Mouse (Mus musculus): ENCODE data around the gene Tlr9. TPM values are rescaled to one million over a fixed set of nuclear protein-coding genes. Genes with fewer than 3 reads are reported as not detected.

Gene Tlr9
- polyA plus RNA-seq, 1 experiment, result 3.6 TPM

DNA sequence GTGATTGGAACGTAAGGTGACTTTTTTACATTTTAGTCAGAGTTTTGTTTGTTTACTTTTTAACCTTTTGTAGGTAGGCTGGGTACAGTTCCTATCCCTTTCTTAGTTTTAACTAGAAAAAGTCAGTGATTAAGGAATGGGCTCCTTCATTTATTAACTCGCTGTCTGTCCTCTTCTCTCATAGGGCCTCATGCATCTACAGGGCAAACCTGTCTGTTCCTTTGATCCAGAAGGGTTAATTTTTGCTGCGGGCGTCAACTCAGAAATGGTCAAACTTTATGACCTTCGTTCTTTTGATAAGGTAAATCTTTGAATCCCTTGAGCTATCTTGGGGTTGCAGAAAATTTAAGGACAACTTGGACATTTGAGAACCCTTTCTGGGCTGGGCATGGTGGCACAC is 38.4 kb upstream of the Tlr9 start:
- Histone ChIP-seq H3K4me1 (ENCODE audit: control insufficient read depth, insufficient read depth, low read length) (no peaks in the 10 kb centered on the region), H3K27ac (ENCODE audit: control insufficient read depth, insufficient read depth, low read depth, low read length, poor library complexity) (no peak overlapping the region), H3K4me3 (replicated peaks; ENCODE audit: control insufficient read depth, low read depth, low read length) (no peak overlapping the region)
- 93% methylated on average over 5 of the region's 5 CpGs for WGBS
- TF ChIP-seq POLR2A (IDR thresholded peaks at IDR 0.05; ENCODE audit: borderline replicate concordance, control insufficient read depth, low read depth, low read length) (no peak), CTCF (IDR thresholded peaks at IDR 0.05; ENCODE audit: control insufficient read depth, insufficient read depth, low read length) (no peak)

DNA sequence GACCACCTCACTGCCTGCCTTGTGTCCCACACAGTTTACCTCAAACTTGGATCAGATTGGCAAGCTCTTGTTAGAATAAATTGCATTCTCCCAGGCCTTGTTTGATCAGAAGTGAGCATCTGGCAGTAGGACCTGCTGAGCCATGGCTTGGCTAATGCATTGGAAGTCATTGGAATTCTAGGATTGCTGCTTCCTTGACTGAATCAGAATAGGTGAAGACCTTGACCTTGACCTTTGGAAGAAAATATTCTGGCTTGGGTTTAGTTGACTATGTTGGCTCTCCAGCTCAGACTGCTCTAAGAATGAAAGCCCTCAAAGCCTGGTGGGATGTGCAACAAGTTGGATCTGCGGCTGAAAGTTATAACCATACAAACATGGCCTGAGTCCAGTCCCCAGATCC is 31.0 kb upstream of the Tlr9 start:
- Histone ChIP-seq H3K4me3 (replicated peaks; ENCODE audit: control insufficient read depth, low read depth, low read length) (no peak overlapping the region), H3K27ac (ENCODE audit: control insufficient read depth, insufficient read depth, low read depth, low read length, poor library complexity) (no peak overlapping the region), H3K4me1 (ENCODE audit: control insufficient read depth, insufficient read depth, low read length) (peaks cover 9% of the 10 kb centered on the region)
- WGBS, result 84% methylated on average over 1 of the region's 1 CpGs
- TF ChIP-seq CTCF (IDR thresholded peaks at IDR 0.05; ENCODE audit: control insufficient read depth, insufficient read depth, low read length) (no peak), POLR2A (IDR thresholded peaks at IDR 0.05; ENCODE audit: borderline replicate concordance, control insufficient read depth, low read depth, low read length) (no peak)

DNA sequence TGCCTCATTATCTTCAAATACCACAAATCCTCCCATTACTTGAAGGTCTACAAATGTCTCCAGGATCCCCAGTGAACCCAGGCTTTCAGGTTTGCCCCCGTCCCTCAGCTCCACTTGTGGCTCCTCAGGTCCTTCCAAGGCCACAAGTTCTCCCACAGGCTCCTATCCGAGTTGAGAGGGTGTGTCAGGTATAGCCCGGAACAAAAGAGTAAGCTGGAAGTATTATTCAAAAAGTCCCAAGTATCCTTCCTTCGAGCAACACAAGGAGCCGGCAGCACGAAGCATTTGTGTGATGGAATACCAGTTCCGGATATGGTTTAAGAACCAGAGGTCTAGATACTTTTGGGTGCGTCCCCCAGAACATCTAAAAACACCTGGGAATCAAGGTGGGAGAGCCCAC is 30.4 kb upstream of the Tlr9 start:
- H3K27ac ChIP-seq (ENCODE audit: control insufficient read depth, insufficient read depth, low read depth, low read length, poor library complexity), result peak overlapping the region; percentile 36; the same call in 1 of the 2 replicates
- WGBS, result 92% methylated on average over 8 of the region's 8 CpGs
- peaks cover 9% of the 10 kb centered on the region for H3K4me1 ChIP-seq (ENCODE audit: control insufficient read depth, insufficient read depth, low read length)
- no peak overlapping the region for H3K4me3 ChIP-seq (replicated peaks; ENCODE audit: control insufficient read depth, low read depth, low read length)
- TF ChIP-seq POLR2A (IDR thresholded peaks at IDR 0.05; ENCODE audit: borderline replicate concordance, control insufficient read depth, low read depth, low read length), result no peak
- no peak for TF ChIP-seq CTCF (IDR thresholded peaks at IDR 0.05; ENCODE audit: control insufficient read depth, insufficient read depth, low read length)

DNA sequence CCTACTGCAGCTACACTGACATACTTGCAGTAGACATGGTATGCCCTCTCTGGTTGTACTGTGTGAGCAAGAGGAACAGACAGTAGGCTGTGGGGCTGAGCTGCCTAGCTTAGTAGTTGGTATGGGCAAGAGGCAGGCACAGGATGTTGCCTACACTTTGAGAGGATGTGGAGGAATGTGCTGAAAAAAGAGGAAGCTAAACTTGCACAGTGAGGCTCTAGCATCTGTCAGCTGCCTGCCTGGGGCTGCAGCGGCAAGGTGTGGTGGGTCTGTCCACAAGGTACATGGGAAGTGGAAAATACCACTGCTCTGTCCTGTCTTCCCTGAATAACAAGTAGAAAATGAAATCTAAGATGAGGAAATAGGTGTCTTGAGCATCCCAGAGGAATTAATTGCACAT is 29.4 kb upstream of the Tlr9 start:
- Histone ChIP-seq H3K4me1 (ENCODE audit: control insufficient read depth, insufficient read depth, low read length) (peaks cover 15% of the 10 kb centered on the region), H3K4me3 (replicated peaks; ENCODE audit: control insufficient read depth, low read depth, low read length) (no peak overlapping the region), H3K27ac (ENCODE audit: control insufficient read depth, insufficient read depth, low read depth, low read length, poor library complexity) (peak overlapping the region; percentile 77)
- 10% methylated on average over 1 of the region's 1 CpGs for WGBS
- no peak for TF ChIP-seq CTCF (IDR thresholded peaks at IDR 0.05; ENCODE audit: control insufficient read depth, insufficient read depth, low read length)
- TF ChIP-seq POLR2A (IDR thresholded peaks at IDR 0.05; ENCODE audit: borderline replicate concordance, control insufficient read depth, low read depth, low read length), result no peak

DNA sequence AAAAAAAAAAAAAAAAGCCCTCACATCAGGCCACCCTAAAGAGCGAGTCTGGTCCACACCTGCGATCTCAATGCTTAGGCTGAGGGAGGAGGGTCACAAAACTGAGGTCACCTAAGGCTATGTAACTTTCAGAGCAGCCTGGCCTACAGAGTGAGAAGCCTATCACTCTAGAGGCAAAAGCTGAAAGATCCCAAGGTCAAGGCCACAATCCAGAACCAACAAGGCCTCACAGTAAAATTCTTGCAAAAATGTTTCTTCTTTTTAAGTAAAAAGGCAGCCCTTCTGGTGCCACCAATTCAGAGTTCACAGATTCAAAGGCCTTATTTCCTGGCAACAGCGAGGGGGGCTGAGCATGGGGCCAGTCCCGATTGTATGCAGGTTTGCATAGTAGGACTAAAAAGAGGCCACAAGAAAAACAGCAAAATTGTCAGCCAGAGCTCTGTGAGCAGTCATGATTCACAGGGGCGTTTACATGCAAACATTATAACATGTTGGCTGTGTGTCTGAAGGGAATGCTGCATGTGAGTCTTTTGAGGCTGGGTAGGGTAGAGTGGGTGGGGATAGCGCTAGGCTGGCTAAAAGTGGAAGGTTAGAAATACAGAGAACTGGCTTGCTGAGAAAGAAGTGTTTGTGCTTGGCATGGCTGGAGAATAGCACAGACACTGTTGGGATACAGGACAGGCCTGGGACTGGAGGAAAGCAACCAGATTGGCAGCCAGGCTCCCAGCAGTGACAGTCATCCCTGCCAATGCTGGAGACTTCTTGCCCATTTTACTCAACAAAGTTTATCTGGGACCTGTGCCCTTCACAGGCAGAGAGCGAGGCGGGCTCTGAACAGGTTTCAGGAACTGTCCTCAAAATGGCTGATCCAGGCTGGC is 28.2 kb upstream of the Tlr9 start:
- H3K4me1 ChIP-seq (ENCODE audit: control insufficient read depth, insufficient read depth, low read length), result peaks cover 15% of the 10 kb centered on the region
- H3K4me3 ChIP-seq (replicated peaks; ENCODE audit: control insufficient read depth, low read depth, low read length), result no peak overlapping the region
- peak overlapping the region; percentile 5; the same call in 1 of the 2 replicates for H3K27ac ChIP-seq (ENCODE audit: control insufficient read depth, insufficient read depth, low read depth, low read length, poor library complexity)
- 87% methylated on average over 8 of the region's 8 CpGs for WGBS
- TF ChIP-seq CTCF (IDR thresholded peaks at IDR 0.05; ENCODE audit: control insufficient read depth, insufficient read depth, low read length), result no peak
- TF ChIP-seq POLR2A (IDR thresholded peaks at IDR 0.05; ENCODE audit: borderline replicate concordance, control insufficient read depth, low read depth, low read length), result no peak

DNA sequence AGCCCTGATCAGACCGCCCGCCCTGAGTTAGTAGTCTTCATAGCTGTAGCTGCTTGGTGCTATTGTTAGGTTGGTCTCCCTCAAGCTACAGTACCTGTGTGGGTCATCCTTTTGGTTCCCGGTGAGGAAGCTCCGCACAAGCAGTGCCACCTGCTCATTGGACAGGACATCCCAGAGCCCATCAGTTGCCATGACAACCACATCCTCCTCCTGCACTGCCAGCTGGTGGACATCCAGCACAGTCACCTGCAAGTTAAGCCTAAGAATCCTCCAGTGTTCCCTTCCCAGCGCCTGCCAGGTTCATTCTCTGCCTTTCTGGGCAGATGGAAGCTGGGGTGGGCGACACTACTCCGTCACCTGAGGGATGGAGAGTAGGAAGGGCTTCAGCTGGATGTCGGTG is 26.7 kb upstream of the Tlr9 start:
- H3K4me1 ChIP-seq (ENCODE audit: control insufficient read depth, insufficient read depth, low read length), result peaks cover 15% of the 10 kb centered on the region
- no peak overlapping the region for H3K27ac ChIP-seq (ENCODE audit: control insufficient read depth, insufficient read depth, low read depth, low read length, poor library complexity)
- 90% methylated on average over 8 of the region's 8 CpGs for WGBS
- H3K4me3 ChIP-seq (replicated peaks; ENCODE audit: control insufficient read depth, low read depth, low read length), result no peak overlapping the region
- no peak for TF ChIP-seq CTCF (IDR thresholded peaks at IDR 0.05; ENCODE audit: control insufficient read depth, insufficient read depth, low read length)
- TF ChIP-seq POLR2A (IDR thresholded peaks at IDR 0.05; ENCODE audit: borderline replicate concordance, control insufficient read depth, low read depth, low read length), result no peak

DNA sequence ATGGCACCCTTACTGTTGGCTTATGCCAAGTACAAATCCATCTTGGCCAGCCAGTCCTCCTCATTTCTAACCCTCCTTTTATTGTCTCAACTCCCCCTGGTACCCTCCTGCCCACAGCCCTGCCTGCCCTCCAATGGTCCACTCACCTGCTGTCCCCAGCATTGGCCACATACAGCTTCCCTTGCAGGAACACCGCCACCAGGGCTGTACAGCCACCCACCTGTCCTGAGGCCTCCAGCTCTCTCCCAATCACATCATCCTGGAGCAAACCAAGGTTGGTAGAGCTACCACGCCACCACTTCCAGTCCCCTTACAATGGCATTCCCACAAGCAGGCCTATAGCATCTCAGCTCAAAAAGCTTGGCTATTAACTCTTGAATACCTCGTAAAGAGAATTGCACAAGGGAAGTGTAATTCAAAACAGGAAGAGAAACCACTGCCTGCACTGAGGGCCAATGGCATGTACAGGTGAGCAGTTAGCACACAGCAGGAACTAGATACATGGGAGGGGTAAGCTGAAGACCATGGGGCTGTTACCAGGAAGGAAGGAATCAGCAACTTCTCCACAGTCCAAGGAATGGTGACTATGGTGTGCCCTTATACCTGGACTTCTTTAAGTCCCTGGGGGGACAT is 25.2 kb upstream of the Tlr9 start:
- Histone ChIP-seq H3K4me1 (ENCODE audit: control insufficient read depth, insufficient read depth, low read length) (peaks cover 15% of the 10 kb centered on the region), H3K27ac (ENCODE audit: control insufficient read depth, insufficient read depth, low read depth, low read length, poor library complexity) (peak overlapping the region; percentile 76), H3K4me3 (replicated peaks; ENCODE audit: control insufficient read depth, low read depth, low read length) (peak overlapping the region; percentile 77)
- 65% methylated on average over 3 of the region's 3 CpGs for WGBS
- TF ChIP-seq CTCF (IDR thresholded peaks at IDR 0.05; ENCODE audit: control insufficient read depth, insufficient read depth, low read length), result no peak

DNA sequence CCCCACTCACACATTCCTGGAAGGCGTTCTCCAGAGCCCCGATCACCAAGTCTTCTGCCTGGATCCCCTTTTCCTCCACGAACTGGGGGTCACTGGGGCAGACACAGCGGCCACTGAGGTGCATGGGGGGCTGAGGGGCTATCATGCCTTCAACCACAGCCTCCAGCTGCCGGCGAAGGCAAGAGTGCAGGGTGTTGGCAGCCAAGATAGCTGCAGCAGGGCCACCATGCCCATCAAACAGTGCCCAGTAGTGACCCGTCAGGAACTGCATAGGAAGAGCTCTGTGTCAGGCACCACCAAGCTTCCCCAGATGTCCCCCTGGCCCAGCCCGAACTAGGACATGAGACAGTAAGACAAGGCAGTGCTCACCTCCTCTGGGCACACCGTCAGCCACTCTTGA is 24.7 kb upstream of the Tlr9 start:
- TF ChIP-seq POLR2A (IDR thresholded peaks at IDR 0.05; ENCODE audit: borderline replicate concordance, control insufficient read depth, low read depth, low read length) (no peak), CTCF (IDR thresholded peaks at IDR 0.05; ENCODE audit: control insufficient read depth, insufficient read depth, low read length) (no peak)
- Histone ChIP-seq H3K4me3 (replicated peaks; ENCODE audit: control insufficient read depth, low read depth, low read length) (peak overlapping the region; percentile 77), H3K4me1 (ENCODE audit: control insufficient read depth, insufficient read depth, low read length) (peaks cover 15% of the 10 kb centered on the region), H3K27ac (ENCODE audit: control insufficient read depth, insufficient read depth, low read depth, low read length, poor library complexity) (peak overlapping the region; percentile 76)
- WGBS, result 77% methylated on average over 9 of the region's 9 CpGs

Data from bone marrow, adult 2 months (tissue).